Mouse (Mus musculus): Measurements from ENCODE around the gene Tpbg. TPM values are rescaled to one million over a fixed set of nuclear protein-coding genes. Genes with fewer than 3 reads are reported as not detected.
"Not testable (repeated sequence)": the region's sequence is repeated elsewhere in the genome, so short reads cannot be mapped to it uniquely, and the experiment has no call there.

The Tpbg gene
- 1 to 10 TPM; 2.9 to 5.7 TPM for total RNA-seq (2021)
- long read RNA-seq, experiment 1, partial matches to known transcripts: 0 of 8 reads
- long read RNA-seq, experiment 1, other reads (novel, unspliced or antisense): 3 of 8 reads
- long read RNA-seq, experiment 2, partial matches to known transcripts: 0 of 3 reads
- long read RNA-seq, experiment 2, other reads (novel, unspliced or antisense): 2 of 3 reads

DNA sequence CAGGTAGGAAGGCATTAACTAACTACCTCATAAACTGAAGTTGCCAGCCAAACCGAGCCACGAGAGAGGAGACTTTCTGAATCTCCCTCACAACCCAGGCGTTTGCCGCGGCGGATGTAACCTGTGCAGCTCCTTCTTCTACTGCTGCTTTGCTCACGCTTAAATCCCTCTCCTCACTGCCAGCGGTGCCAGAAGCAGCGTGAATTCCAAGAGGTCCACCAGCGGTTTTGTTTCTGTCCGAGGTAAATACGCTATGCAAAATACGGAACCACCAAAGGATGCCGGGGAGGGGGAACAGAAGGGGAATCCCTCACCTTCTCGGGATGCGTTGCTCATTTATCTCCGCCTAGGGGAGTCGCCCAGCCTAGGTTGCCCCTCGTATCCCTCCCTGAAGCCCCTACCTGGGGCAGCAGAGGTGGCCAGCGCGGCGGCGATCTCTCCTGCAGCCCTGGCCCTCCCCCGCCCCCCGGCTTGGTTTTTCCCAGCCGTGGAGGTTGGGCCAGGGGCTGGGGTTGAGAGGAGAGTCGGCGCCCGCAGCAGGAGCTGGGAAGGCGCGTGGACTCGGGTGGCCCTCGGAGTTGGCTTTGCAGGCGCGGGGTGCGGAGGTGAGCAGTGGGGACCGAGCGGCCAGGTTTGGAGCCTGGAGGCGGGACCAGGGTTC lies at the start of gene Tpbg:
Gene Tpbg (plus strand): TSS at position 30 of the 661 bp plus-strand sequence.
- DNase-seq: peak; percentile 50

DNA sequence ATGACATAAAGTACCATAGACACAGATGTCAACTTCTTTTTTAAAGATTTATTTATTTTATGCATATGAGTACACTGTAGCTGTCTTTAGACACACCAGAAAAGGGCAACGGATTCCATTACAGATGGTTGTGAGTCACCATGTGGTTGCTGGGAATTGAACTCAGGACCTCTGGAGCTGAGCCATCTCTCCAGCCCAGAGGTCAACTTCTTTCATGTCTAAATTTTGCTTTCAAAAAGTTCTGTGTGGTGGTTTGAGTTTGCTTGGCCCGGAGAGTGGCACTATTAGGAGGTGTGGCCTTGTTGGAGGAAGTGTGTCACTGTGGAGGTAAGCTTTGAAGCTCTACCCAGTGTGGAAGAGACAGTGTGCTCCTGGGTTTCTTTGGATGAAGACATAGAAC lies 40.2 kb upstream of the Tpbg start:
- DNase-seq: not testable (repeated sequence)

DNA sequence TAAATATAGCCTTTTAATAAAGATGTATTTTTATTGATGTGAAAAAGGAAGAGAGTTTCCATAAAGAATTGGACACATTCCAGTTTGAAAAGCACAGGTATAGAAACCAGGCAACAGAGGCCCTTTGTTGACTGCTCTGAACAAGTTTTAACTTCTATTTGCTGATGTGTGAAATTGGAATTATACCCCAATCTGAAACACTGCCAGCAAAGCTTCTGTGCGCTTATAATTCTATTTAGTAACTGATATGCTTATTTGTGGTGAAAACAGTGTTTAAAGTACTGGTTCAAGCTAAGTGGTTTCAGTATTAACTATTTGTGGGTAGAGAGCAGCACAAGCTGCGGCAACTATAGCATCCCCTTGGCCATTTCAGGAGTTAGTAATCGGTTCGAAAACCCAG lies 39.6 kb upstream of the Tpbg start:
- DNase-seq: no peak

DNA sequence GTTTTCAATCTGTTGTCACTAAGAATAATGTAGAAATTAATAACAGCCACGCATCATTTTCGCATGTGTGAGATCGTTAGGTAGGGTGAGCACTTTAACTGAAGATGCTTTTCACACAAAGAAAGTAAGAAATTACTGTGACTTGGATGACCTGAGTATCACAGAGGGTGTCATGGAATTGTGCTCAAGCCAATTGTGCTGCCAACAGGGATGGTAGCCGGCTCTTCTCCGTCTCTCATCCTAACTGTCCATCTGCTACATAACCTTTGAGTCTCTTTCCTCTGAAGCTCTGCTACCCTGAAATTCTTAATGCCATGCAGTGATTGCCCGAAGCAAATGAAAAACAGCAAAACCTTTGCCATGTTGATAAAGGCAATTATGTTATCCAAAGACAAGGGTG lies 35.8 kb upstream of the Tpbg start:
- DNase-seq: no peak

DNA sequence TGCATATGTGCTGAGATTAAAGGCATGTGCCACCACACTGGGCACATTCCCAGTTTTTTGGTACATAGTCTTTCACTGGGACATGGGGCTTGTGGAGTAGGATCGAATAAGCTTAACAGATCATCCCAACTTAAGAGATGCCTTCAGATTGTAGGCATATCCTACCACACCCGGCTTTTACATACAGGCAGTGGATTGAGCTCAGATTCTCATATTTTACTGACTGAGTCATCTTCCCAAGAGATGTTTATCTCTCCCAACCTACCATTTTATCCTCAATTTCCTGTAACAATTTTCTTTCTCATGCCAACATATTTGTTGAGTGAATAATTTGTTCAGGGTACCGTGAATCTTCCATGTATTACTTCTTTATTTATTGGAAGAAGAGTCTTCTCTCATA lies 32.9 kb upstream of the Tpbg start:
- no peak for DNase-seq

DNA sequence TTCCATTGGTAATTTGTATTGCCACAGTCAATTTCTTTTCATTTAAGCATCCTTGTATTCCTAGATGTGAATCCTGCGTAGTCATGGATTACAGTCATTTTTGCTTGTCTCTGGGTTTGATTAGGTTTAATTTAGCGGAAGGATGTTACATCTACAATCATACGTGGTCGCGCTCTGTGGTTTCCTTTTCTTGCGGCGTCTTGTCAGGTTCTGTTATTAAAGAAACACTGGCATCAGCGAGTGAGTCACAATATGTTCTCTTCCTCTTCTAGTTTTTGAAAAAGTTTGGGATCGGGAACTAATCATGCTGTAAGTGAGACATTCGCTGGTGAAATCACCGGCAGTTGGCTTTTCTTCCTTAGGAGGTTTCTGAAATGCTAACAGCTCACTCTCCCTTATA lies 21.4 kb upstream of the Tpbg start:
- no peak for DNase-seq

DNA sequence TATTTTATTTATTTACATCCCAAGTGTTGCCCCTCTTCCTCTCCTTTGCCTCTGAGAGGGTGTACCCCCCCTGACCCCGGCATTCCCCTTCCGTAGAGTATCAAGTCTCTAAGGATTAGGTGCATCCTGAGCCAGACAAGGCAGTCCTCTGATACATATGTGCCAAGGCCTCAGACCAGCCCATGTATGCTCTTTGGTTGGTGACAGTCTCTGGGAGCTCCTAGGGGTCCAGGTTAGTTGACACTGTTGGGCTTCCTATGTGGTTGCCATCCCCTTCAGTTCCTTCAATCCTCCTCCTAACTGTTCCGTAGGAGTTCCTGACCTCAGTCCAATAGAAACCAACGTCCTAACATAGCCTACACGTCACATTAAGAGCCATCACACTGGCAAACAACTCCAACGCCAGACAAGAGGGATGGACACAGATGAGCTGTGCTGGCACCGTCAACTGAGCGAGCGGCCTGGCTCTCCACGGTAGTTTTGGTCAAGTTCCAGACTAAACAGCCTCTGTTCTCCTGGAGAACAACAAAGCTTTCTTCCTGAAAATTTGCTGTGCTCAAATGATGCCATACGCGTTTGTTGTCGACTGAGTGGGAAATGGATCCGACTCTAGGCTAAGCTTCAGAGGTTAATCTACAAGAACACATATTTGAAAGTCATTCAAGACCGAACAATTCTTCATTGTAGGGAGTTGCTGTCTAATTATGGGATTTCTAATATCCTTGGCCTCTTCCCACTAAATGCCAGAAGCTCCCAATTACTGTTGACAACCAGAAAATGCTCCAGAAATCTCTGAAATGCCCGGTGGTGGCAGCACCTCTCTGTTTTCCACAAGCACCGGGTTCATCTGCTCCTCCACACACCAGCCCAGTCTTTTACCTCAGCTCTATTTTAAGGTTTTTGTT lies 6.4 kb upstream of the Tpbg start:
- no peak for DNase-seq

DNA sequence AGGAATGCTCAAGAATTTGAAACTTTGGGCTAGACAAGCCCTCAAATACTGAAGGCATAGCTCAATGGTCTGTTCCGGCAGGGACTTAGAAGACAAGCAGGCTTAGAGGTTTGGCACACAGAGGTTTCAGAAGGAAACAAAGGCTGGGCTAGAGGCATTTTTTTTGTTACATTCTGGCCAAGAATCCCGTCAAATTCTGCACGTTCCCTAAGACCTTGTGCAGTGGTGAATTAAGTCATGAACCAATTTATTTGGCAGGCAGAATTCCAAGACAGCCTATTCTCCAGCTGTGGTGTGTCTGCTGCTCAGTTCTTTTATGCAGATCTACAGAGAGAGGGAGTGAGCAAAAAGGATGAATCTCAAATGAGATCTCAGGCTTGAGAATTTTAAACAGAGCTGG lies 2.6 kb upstream of the Tpbg start:
- no peak for DNase-seq

DNA sequence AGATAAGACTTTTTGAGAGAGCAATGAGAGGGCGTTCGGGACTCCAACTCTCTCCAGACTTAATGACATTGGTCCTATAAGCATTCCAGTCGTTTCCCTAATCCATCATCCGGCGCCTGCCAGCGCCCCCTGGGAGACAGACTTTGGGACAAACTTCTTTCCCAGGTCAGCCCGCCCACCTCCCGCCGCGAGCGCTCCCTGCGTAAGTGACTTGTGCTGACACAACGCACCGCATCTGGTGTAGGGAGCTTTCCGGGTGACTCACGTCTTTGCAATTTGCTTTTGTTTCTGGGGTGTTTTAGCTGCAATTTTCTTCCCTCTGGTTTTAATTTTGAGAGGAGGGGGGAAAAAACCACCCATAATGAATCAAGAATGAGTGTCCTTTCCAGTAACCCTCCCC lies 289 bp upstream of the Tpbg start:
- DNase-seq: peak; percentile 29

DNA sequence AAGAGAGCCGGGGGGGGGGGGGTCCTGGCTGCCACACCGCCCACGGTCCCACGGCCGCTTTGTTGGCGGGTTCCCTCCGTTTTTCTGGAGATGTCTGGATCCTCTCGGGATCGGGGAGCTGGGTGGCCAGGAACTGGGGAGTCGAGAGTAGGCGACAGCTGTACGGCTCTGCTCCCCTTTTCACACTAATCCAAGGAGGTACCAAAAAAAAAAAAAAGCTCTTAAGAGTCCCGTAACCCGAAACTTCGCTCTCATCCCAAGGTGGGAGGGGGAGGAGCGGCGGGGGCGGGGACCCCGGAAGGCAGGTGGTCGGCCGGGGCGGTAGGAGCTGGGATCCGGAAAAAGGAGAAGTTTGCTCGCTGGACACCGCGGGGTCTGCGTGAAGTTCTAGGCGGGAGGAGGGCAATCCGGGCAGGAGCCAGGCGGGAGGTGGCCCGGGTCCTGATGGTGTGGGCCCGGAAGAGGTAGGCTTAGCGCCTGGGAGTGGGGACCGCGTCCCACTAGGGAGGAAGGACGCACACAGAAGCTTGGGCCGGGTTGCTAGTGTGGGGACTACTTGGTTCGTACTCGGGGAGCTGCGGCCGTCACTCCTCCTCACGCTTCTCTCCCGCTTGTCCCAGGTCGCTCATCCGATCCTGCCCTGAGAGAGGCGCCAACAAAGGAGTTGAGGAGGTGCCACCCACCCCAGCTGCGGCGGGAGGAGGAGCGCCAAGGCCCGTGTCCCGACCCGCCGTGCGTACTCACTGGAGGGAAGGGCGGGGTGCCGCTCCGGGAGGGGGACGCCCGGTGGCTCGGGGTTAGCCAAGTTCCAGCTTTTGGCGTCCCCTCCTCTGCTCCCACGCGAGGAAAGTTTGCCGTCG lies 1.1 kb downstream of the Tpbg start:
- peak; percentile 40 for DNase-seq

DNA sequence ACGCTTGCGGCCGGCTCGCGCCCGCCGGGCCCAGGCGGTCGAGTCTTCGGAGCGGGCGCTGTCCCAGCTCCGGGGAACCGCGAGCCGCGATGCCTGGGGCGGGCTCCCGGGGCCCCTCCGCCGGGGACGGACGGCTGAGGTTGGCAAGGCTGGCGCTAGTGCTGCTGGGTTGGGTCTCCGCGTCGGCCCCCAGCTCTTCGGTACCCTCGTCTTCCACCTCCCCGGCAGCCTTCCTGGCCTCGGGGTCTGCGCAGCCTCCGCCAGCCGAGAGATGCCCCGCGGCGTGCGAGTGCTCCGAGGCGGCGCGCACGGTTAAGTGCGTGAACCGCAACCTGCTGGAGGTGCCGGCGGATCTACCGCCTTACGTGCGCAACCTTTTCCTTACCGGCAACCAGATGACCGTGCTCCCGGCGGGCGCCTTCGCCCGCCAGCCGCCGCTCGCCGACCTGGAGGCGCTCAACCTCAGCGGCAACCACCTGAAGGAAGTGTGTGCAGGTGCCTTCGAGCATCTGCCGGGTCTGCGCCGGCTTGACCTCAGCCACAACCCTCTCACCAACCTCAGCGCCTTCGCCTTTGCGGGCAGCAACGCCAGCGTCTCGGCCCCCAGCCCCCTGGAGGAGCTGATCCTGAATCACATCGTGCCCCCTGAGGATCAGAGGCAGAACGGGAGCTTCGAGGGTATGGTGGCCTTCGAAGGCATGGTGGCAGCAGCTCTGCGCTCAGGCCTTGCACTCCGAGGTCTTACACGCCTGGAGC lies 1.9 kb downstream of the Tpbg start:
- peak; percentile 20 for DNase-seq

DNA sequence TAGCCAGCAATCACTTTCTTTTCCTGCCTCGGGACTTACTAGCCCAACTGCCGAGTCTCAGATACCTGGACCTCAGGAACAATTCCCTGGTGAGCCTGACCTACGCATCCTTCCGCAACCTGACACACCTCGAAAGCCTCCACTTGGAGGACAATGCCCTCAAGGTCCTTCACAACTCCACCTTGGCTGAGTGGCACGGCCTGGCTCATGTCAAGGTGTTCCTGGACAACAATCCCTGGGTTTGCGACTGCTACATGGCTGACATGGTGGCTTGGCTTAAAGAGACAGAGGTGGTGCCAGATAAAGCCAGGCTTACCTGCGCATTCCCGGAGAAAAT lies 2.4 kb downstream of the Tpbg start:
- DNase-seq: no peak

DNA sequence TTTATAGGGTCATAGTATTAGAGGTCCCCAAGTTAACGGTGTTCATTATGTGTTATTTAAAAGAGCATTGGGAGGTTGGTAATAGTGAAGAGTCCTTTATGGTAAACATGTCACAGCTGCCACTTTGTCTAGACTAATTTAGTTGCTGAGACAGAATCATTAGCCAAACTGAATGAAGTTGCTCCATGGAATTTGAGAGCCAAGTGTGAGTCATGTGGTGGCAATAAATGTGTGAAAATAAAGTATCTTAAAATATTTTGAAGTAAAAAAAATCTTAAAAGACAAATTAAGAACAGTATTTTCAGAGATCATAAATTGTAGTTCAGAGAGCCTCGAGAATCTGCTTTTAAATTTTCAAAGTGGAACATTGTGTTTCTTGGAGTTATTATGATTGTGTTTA lies 4.0 kb downstream of the Tpbg start:
- no peak for DNase-seq

DNA sequence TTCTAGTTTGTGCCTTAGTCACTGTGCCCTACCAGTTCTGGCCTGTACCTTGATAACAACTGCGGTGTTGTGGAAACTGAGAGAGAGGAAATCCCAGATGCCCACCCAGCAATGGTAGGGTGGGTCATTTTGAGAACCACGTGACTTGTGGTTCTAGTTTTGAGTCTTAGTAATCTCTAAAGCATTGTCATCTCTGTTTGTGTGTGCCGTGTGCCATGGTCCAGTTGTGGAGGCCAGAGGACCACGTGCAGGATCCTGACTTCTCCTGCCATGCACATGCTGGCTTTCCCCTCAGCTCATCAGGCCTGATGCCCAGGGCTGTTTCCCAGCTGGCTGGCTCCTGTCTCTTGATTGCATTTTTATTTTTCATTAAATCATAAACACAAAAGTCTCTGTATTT lies 12.6 kb downstream of the Tpbg start:
- no peak for DNase-seq

DNA sequence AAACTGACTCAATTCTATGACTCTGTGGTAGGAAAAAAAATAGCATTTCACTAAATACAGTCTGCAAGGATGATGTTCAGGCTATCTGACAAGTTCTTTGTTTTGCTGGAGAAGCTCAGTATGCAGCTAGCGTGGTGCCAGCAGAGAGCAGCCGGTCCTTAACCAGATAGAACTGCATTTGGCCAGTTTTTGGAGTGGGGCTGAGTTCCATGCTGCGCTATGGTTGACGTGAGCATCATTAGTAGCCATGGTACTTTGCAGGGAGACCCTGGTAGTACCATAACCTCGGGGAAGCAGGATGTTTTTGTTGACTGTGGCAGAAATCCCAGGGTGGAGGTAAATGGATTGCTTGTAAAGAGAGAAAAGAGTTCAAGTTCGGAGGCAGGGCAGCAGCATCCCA lies 14.3 kb downstream of the Tpbg start:
- no peak for DNase-seq

DNA sequence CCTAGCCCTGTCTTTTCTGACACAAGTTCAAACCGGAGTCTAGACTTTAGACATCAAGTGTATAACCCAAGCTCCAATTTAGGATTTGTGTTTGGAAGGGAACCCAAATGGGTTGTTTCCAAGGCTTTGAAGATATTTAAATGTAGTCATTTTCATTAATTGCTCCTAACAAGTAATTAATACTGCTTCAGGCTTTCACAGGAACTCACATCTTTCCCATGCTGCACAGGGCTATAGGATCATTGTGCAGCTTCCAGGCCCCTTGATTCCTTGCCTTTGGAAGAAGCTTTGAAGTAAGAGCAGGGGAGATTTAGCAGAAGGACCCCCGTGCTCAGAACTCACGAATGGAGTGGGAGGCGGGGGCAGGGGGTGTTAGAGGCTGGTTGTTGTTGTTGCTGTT lies 18.9 kb downstream of the Tpbg start:
- DNase-seq: no peak

DNA sequence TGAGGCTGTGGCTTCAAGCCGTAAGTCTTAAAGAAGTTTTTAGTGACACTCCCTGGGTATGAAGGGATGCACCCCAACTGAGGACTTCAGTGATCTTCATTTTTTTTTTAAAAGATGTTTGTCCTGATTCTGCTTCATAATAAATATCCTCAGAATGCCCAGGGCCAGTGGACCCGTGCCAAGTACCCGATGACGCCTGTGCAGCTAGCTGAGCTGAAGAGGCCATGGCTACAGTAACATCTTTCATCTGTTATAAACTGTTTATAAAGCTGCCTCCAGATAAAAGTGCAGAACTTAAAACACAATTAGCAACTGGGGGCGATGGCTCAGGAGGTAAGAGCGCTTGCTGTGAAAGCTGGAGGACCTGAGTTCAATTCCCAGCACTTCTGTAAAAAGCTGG lies 20.4 kb downstream of the Tpbg start:
- no peak for DNase-seq

DNA sequence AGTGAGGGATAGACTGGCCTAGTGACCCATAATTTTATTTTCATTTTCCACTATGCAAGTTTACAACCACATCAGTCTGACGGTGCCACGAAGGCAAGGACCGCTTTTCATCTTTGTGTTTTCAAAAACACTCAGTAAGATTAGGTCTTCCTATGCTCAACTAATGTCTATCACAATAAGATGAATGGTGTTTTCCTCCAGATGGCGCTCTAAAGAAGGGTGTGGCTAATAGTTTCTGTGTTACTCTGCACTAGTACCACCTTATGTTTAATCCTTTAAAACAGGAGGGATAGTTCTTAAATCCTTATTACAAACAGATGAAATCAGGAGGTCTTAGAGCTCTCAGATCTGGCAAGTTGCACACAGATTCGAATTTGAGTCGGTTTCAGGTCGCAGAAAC lies 30.7 kb downstream of the Tpbg start:
- no peak for DNase-seq

DNA sequence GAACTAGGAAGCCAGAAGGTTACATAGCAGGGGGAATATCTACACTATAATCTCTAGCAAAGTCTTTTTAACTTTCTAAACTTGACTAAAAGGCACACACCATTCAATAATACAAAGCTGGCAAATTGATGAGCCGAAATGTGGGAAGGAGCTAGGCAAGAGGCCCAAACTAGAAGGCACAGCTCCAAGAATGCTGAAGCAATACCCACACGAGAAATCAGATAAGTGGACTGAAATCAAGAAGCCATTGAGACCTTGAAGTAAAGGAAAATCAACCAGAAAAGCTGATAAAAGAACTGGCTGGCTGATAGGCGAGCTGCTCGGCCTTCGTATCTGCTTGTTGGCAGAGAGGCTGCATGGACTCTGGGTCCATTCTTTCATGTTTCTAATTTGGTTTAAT lies 51.5 kb downstream of the Tpbg start:
- no peak for DNase-seq
